Mouse (Mus musculus) brain, embryonic 14.5 days (tissue): ENCODE measurements around the gene Olfr804.

Experiments used
- CTCF ChIP-seq: fragments of 200-500 bp; IDR thresholded peaks from 2 replicates; pipeline ENCODE4 v1.5.1; 2012; ENCODE audit warnings: inconsistent platforms, mild to moderate bottlenecking, moderate library complexity, borderline replicate concordance; ENCODE audit not compliant: insufficient read depth, insufficient read length; ENCODE audit errors: extremely low read depth
- POLR2A ChIP-seq: fragments of 200-500 bp; IDR thresholded peaks from 2 replicates; pipeline ENCODE4 v1.6.1; 2012; ENCODE audit warnings: mild to moderate bottlenecking, inconsistent platforms, borderline replicate concordance; ENCODE audit not compliant: poor library complexity, insufficient read depth, insufficient read length, severe bottlenecking; ENCODE audit errors: extremely low read depth

GRCm38 (mm10) chr10:129741821-129742220 lies 38.8 kb downstream of the Olfr804 start, which contains the start of gene Olfr806:
- TF ChIP-seq CTCF (no peak), POLR2A (no peak)
